Mouse (Mus musculus): ENCODE results near the gene Taok3. TPM values are rescaled to one million over a fixed set of nuclear protein-coding genes. Genes with fewer than 3 reads are reported as not detected.

The Taok3 gene
- polyA plus RNA-seq, 1 experiment from 2014 or later = 22.0 TPM

DNA sequence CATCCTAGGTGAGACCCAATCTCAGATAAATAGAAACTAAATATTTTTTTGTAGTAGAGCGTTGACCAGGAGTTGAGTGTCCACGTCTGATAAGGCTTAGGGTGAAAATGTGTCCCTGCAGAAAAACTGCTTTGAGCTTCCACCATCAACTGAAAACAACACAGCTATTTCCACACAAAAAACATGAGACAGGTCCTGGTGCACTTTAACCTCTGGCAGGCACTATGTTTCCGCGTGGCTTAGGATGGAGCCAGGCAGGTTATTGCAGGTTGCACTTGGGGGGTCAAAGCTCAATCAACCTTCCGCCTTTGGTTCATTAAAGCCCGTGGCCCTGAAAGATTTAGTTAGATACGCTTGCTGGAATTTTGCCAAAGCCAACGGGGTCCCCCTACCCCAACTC is 1.1 kb upstream of the Taok3 start:
- peak overlapping the region; percentile 67; the same call in 1 of the 2 replicates for H3K4me2 ChIP-seq (replicated peaks; ENCODE audit: low read depth, low read length)
- no peak for ATAC-seq (ENCODE audit: insufficient number of reproducible peaks, insufficient read depth, low FRiP score, low read depth)
- H3K27ac ChIP-seq (ENCODE audit: low read length) = no peak overlapping the region
- 64% methylated on average over 8 of the region's 8 CpGs for WGBS
- peaks cover 19% of the 10 kb centered on the region for H3K4me1 ChIP-seq (ENCODE audit: control insufficient read depth, insufficient read depth, low read length)
- no peak overlapping the region for H3K4me3 ChIP-seq (ENCODE audit: low read depth, low read length)
- no peaks in the 10 kb centered on the region for H3K27me3 ChIP-seq (ENCODE audit: control insufficient read depth, insufficient read depth, low read length)
- H3K36me3 ChIP-seq (ENCODE audit: control insufficient read depth, insufficient read depth, low read length) = no peaks in the 10 kb centered on the region
- no peaks in the 10 kb centered on the region for H3K9me3 ChIP-seq (ENCODE audit: control insufficient read depth, low read depth, low read length)
- H3K9ac ChIP-seq (replicated peaks; ENCODE audit: low read depth, low read length) = no peak overlapping the region

DNA sequence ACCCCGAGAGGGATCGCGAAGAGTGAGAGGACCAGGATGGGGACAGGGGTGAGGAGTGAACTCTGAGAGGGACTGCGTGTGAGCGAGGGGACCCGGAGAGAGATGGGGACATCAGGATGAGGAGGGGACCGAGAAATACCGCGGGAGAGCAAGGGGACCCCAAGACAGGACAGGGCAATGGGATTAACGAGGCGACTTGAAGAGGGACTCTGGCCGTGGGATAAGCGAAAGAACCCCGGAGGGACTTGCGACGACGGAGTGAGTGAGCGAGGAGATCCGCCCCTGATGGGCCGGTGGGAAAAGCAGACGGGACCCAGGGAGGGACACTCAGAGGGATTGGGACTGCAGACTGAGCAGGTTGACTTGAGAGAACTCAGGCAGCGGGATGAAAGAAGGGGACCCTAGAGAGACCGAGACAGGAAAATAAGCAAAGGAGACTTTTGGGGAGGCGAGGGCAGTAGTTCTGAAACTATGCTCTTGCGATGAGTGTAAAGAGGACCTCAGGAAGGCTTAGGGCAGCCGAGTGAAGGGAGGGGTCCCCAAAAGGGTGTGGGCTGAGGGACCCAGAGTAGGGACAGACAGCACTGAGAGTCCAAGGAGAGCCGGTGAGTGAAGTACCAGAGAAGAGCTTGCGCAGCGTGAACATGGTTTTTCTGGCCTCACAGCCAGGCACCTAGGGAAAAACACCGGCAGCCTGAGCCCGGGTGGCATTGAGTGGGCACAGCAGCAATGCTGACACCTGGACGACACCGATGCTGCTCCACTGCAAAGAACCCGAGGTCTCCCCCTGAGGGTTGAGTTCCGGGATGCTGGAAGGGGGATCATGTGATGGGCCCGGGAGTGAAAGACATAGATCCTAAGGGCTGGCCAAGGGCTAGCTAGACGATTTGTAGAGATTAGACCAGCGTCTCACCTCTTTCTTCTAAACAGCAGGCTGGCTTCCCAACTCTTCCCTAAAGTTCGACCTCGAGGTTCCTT is 849 bp downstream of the Taok3 start:
- whole genome bisulfite sequencing = under 1% methylated on average over 40 of the region's 40 CpGs
- no peaks in the 10 kb centered on the region for H3K27me3 ChIP-seq (ENCODE audit: control insufficient read depth, insufficient read depth, low read length)
- no peak overlapping the region for H3K27ac ChIP-seq (ENCODE audit: low read length)
- peaks cover 14% of the 10 kb centered on the region for H3K4me1 ChIP-seq (ENCODE audit: control insufficient read depth, insufficient read depth, low read length)
- no peaks in the 10 kb centered on the region for H3K9me3 ChIP-seq (ENCODE audit: control insufficient read depth, low read depth, low read length)
- H3K4me2 ChIP-seq (replicated peaks; ENCODE audit: low read depth, low read length) = peak overlapping the region; percentile 93
- ATAC-seq (ENCODE audit: insufficient number of reproducible peaks, insufficient read depth, low FRiP score, low read depth) = peak; percentile 2; the same call in 1 of the 2 replicates
- peak overlapping the region; percentile 61 for H3K9ac ChIP-seq (replicated peaks; ENCODE audit: low read depth, low read length)
- H3K36me3 ChIP-seq (ENCODE audit: control insufficient read depth, insufficient read depth, low read length) = no peaks in the 10 kb centered on the region
- H3K4me3 ChIP-seq (ENCODE audit: low read depth, low read length) = peak overlapping the region; percentile 72

DNA sequence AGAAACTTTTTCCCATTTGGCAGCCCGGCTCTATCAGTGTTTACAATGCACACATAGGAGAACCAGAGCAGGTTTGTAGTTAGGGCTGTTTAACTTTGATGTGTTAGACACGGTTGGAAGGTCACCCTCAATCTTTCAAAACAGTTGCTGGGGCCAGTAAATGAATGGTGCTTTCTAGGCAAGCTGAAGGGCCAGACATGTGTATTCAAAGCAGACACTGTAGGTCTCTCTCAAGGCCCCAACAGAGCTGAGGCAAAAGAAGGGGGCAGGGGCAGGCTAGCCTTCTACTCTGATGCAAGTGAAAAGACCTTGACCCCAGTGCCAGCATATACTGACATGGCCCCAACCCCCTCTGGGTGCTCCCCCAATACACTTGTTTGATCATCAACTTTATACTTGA is 1.7 kb downstream of the Taok3 start:
- no peak for ATAC-seq (ENCODE audit: insufficient number of reproducible peaks, insufficient read depth, low FRiP score, low read depth)
- 5% methylated on average over 2 of the region's 2 CpGs for WGBS
- Histone ChIP-seq H3K4me1 (ENCODE audit: control insufficient read depth, insufficient read depth, low read length) (peaks cover 14% of the 10 kb centered on the region), H3K27ac (ENCODE audit: low read length) (0 out of 2 replicates have a peak overlapping the region, but pooled peaks have one; percentile 21), H3K27me3 (ENCODE audit: control insufficient read depth, insufficient read depth, low read length) (no peaks in the 10 kb centered on the region), H3K36me3 (ENCODE audit: control insufficient read depth, insufficient read depth, low read length) (no peaks in the 10 kb centered on the region), H3K9ac (replicated peaks; ENCODE audit: low read depth, low read length) (no peak overlapping the region), H3K4me3 (ENCODE audit: low read depth, low read length) (peak overlapping the region; percentile 72; the same call in 1 of the 2 replicates), H3K4me2 (replicated peaks; ENCODE audit: low read depth, low read length) (peak overlapping the region; percentile 93), H3K9me3 (ENCODE audit: control insufficient read depth, low read depth, low read length) (no peaks in the 10 kb centered on the region)

DNA sequence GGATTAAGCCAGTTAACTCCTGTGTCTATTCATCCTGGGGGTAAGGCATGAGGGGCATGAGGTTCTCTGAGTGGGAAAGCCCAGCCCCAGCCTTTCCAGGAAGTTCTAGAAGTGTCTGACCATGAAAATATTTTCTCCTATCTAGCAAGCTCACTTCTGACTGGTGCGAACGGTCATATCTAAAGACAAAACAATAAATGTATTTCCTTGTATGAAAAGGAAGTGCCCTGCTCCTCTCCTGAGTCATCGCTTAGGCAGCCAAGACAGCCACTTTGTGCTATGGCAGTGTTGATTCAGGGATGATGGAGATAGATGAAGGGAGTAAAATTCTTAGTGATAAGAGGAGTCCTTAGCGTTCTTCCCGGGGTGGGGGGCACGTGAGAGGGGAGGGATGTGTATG is 3.2 kb downstream of the Taok3 start:
- WGBS = 36% methylated on average over 6 of the region's 6 CpGs
- H3K27ac ChIP-seq (ENCODE audit: low read length) = no peak overlapping the region
- no peaks in the 10 kb centered on the region for H3K27me3 ChIP-seq (ENCODE audit: control insufficient read depth, insufficient read depth, low read length)
- no peak overlapping the region for H3K9ac ChIP-seq (replicated peaks; ENCODE audit: low read depth, low read length)
- H3K4me2 ChIP-seq (replicated peaks; ENCODE audit: low read depth, low read length) = no peak overlapping the region
- no peaks in the 10 kb centered on the region for H3K9me3 ChIP-seq (ENCODE audit: control insufficient read depth, low read depth, low read length)
- H3K4me1 ChIP-seq (ENCODE audit: control insufficient read depth, insufficient read depth, low read length) = peaks cover 14% of the 10 kb centered on the region
- H3K4me3 ChIP-seq (ENCODE audit: low read depth, low read length) = no peak overlapping the region
- no peaks in the 10 kb centered on the region for H3K36me3 ChIP-seq (ENCODE audit: control insufficient read depth, insufficient read depth, low read length)
- no peak for ATAC-seq (ENCODE audit: insufficient number of reproducible peaks, insufficient read depth, low FRiP score, low read depth)

DNA sequence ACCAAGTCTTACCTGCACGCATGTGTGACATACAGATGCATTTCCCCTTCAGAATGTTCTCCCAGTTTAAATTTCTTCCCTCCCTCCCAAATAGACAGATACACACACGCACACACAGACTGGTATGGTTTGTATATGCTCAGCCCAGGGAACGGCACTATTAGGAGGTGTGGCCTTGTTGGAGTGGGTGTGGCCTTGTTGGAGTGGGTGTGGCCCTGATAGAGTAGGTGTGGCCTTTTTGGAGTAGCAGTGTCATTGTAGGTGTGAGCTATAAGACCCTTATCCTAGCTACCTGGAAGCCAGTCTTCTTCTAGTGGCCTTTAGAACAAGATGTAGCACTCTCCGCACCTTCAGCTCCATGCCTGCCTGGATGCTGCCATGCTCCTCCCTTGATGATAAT is 3.9 kb downstream of the Taok3 start:
- H3K4me1 ChIP-seq (ENCODE audit: control insufficient read depth, insufficient read depth, low read length) = peaks cover 14% of the 10 kb centered on the region
- no peaks in the 10 kb centered on the region for H3K27me3 ChIP-seq (ENCODE audit: control insufficient read depth, insufficient read depth, low read length)
- no peak for ATAC-seq (ENCODE audit: insufficient number of reproducible peaks, insufficient read depth, low FRiP score, low read depth)
- no peak overlapping the region for H3K4me3 ChIP-seq (ENCODE audit: low read depth, low read length)
- WGBS = 83% methylated on average over 4 of the region's 4 CpGs
- no peaks in the 10 kb centered on the region for H3K36me3 ChIP-seq (ENCODE audit: control insufficient read depth, insufficient read depth, low read length)
- H3K27ac ChIP-seq (ENCODE audit: low read length) = no peak overlapping the region
- H3K9ac ChIP-seq (replicated peaks; ENCODE audit: low read depth, low read length) = no peak overlapping the region
- H3K9me3 ChIP-seq (ENCODE audit: control insufficient read depth, low read depth, low read length) = no peaks in the 10 kb centered on the region
- H3K4me2 ChIP-seq (replicated peaks; ENCODE audit: low read depth, low read length) = no peak overlapping the region

DNA sequence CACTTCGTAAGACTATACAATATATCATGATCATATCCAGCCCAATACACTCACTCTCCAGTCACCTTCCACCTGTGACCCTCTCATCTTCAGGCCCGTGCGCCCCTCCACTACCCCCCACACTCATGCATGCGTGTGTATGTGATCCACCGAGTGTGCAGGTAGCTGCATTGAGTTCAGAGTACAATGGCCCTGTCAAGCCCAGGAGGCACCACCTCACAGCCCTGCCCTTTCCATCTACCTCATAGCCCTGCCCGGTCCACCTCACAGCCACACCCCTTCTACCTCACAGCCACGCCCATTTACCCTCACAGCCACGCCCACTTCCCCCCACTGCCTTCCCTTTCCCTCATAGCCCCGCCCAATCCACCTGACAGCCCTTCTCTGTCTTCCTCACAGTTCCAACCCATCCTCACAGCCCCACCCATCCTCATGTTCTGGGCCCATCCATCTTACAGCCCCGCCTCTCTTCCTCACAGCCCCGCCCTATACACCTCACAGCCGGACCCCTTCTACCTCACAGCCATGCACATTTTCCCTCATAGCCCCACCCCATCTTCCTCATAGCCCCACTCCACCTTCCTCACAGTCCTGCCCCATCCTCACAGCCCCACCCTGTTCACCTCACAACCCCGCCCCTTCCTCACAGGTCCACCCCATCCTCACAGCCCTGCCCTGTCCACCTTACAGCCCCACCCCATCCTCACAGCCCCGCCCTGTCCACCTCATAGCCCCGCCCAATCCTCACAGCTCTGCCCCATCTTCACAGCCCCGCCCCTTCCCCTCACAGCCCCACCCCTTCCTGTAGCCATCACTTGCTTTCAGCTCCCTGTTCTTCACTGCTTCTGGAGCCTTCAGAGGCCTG is 5.8 kb downstream of the Taok3 start:
- Histone ChIP-seq H3K4me1 (ENCODE audit: control insufficient read depth, insufficient read depth, low read length) (peaks cover 14% of the 10 kb centered on the region), H3K9ac (replicated peaks; ENCODE audit: low read depth, low read length) (no peak overlapping the region), H3K4me3 (ENCODE audit: low read depth, low read length) (no peak overlapping the region), H3K9me3 (ENCODE audit: control insufficient read depth, low read depth, low read length) (no peaks in the 10 kb centered on the region), H3K27ac (ENCODE audit: low read length) (no peak overlapping the region), H3K27me3 (ENCODE audit: control insufficient read depth, insufficient read depth, low read length) (no peaks in the 10 kb centered on the region), H3K4me2 (replicated peaks; ENCODE audit: low read depth, low read length) (no peak overlapping the region), H3K36me3 (ENCODE audit: control insufficient read depth, insufficient read depth, low read length) (no peaks in the 10 kb centered on the region)
- ATAC-seq (ENCODE audit: insufficient number of reproducible peaks, insufficient read depth, low FRiP score, low read depth) = peak; percentile 31; the same call in 1 of the 2 replicates
- WGBS = 80% methylated on average over 16 of the region's 16 CpGs

DNA sequence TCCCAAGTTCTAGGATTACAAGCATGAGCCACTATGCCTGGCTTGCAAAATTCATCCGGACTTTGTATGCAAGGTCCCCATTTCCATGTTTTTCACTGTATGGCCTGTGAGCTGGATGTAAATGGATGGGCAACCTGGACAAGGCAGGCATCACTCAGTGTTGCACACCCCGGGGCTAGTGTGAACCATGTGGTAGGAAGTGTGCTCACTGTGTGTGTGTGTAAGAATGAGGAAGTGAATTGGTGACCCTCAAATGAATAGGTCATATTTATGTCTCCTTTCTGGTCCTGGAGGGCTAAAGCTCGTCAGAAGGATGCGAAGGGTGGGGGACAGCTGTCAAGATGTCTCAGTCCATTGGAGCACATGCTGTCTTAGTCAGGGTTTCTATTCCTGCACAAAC is 7.1 kb downstream of the Taok3 start:
- H3K4me2 ChIP-seq (replicated peaks; ENCODE audit: low read depth, low read length) = no peak overlapping the region
- no peaks in the 10 kb centered on the region for H3K9me3 ChIP-seq (ENCODE audit: control insufficient read depth, low read depth, low read length)
- 0 out of 2 replicates have a peak, but pooled peaks cover 3% of the 10 kb centered on the region for H3K4me1 ChIP-seq (ENCODE audit: control insufficient read depth, insufficient read depth, low read length)
- no peaks in the 10 kb centered on the region for H3K27me3 ChIP-seq (ENCODE audit: control insufficient read depth, insufficient read depth, low read length)
- H3K9ac ChIP-seq (replicated peaks; ENCODE audit: low read depth, low read length) = no peak overlapping the region
- WGBS = 83% methylated on average over 4 of the region's 4 CpGs
- no peak overlapping the region for H3K4me3 ChIP-seq (ENCODE audit: low read depth, low read length)
- H3K27ac ChIP-seq (ENCODE audit: low read length) = no peak overlapping the region
- H3K36me3 ChIP-seq (ENCODE audit: control insufficient read depth, insufficient read depth, low read length) = no peaks in the 10 kb centered on the region
- no peak for ATAC-seq (ENCODE audit: insufficient number of reproducible peaks, insufficient read depth, low FRiP score, low read depth)

DNA sequence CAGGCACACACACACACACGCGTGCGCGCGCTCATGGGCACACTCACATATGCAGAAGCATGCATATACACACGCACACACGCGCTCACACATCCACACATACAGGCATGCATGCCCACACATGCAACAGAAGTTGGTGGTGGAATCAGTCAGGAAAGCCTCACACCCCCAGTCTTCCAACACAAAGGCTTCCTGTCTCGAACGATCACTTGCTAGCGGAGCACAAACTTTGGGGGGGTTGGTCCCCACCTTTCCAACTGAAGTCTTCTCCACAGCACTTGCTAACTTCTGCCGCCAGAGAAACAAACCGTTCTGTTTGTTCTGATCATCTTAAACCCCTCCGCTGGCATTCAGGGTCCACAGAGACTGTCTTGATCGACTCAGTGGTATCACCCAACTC is 10.8 kb downstream of the Taok3 start:
- Histone ChIP-seq H3K9ac (replicated peaks; ENCODE audit: low read depth, low read length) (no peak overlapping the region), H3K36me3 (ENCODE audit: control insufficient read depth, insufficient read depth, low read length) (no peaks in the 10 kb centered on the region), H3K4me2 (replicated peaks; ENCODE audit: low read depth, low read length) (no peak overlapping the region), H3K4me1 (ENCODE audit: control insufficient read depth, insufficient read depth, low read length) (peaks cover 20% of the 10 kb centered on the region), H3K27ac (ENCODE audit: low read length) (no peak overlapping the region), H3K4me3 (ENCODE audit: low read depth, low read length) (no peak overlapping the region), H3K9me3 (ENCODE audit: control insufficient read depth, low read depth, low read length) (no peaks in the 10 kb centered on the region), H3K27me3 (ENCODE audit: control insufficient read depth, insufficient read depth, low read length) (no peaks in the 10 kb centered on the region)
- 88% methylated on average over 15 of the region's 15 CpGs for WGBS
- no peak for ATAC-seq (ENCODE audit: insufficient number of reproducible peaks, insufficient read depth, low FRiP score, low read depth)
